Mouse (Mus musculus): Measurements from ENCODE around the gene Bad. TPM values are rescaled to one million over a fixed set of nuclear protein-coding genes. Genes with fewer than 3 reads are reported as not detected.

Bad gene
- polyA plus RNA-seq, 1 experiment from 2014 or later, result 87.1 TPM

DNA sequence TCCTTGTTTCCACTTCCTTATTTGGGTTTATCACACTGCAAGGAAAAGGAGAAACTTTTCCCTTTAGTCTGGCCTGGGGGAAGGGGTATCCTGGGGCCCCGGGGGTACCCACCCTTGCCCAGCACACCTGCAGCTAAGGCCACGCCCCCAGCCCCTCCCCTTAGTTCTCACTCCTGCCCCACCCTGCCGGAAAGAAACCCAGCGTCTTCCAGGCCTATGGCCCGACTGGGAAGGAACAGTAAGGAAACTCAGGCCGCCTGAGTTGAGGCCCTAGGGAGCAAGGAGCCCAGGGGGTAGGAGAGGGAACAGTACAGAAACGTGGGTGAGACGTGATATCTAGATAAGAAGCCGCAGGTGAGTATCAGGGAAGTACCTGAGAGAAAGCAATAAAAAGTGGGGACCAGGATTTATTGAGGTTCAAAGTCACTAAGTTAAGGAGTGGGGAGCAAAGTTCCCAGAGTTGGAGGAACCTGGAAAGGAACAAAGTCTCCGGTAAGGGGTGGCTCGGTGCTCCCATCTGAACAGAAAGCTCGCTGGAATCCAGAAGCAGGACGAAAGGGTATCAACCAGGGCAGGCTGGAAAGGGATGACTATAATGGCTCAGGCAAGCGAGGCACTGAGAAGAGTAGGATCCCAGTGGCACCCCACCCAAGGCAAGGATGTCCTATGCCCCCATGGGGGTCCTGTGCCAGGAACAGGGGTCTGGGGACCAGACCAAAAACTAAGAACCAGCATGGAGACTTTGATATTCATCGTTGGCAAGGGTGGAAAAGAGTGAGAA lies 27.0 kb downstream of the Bad start:
- no peaks in the 10 kb centered on the region for H3K27me3 ChIP-seq (ENCODE audit: control insufficient read depth, insufficient read depth, low read length)
- H3K36me3 ChIP-seq (ENCODE audit: control insufficient read depth, insufficient read depth, low read length), result peaks cover 23% of the 10 kb centered on the region
- WGBS, result 7% methylated on average over 15 of the region's 15 CpGs
- H3K9ac ChIP-seq (ENCODE audit: low read length), result peak overlapping the region; percentile 85
- H3K4me2 ChIP-seq (ENCODE audit: low read depth, low read length), result peak overlapping the region; percentile 74
- ATAC-seq (ENCODE audit: insufficient read depth, low FRiP score), result peak; percentile 45; the same call in 1 of the 2 replicates
- peaks cover 41% of the 10 kb centered on the region for H3K4me1 ChIP-seq (ENCODE audit: control insufficient read depth, insufficient read depth, low read length)
- H3K27ac ChIP-seq (ENCODE audit: low read length), result peak overlapping the region; percentile 78
- H3K9me3 ChIP-seq (replicated peaks; ENCODE audit: control insufficient read depth, low read length), result no peaks in the 10 kb centered on the region
- peak overlapping the region; percentile 75 for H3K4me3 ChIP-seq (replicated peaks; ENCODE audit: low read length)

- Histone ChIP-seq H3K27ac (ENCODE audit: low read length) (peak overlapping the region; percentile 78), H3K4me3 (replicated peaks; ENCODE audit: low read length) (peak overlapping the region; percentile 75), H3K9ac (ENCODE audit: low read length) (peak overlapping the region; percentile 85), H3K9me3 (replicated peaks; ENCODE audit: control insufficient read depth, low read length) (no peaks in the 10 kb centered on the region), H3K4me2 (ENCODE audit: low read depth, low read length) (peak overlapping the region; percentile 74), H3K36me3 (ENCODE audit: control insufficient read depth, insufficient read depth, low read length) (peaks cover 22% of the 10 kb centered on the region), H3K4me1 (ENCODE audit: control insufficient read depth, insufficient read depth, low read length) (peaks cover 45% of the 10 kb centered on the region), H3K27me3 (ENCODE audit: control insufficient read depth, insufficient read depth, low read length) (no peaks in the 10 kb centered on the region)
- WGBS, result 0% methylated on average over 20 of the region's 20 CpGs
- ATAC-seq (ENCODE audit: insufficient read depth, low FRiP score), result 0 out of 2 replicates have a peak, but pooled peaks have one; percentile 0
Observed at GRCm38 (mm10) chr19:6969291-6969664, 27.6 kb downstream of the Bad start.

GRCm38 (mm10) chr19:6969665-6970381 lies 28.2 kb downstream of the Bad start:
- H3K27ac ChIP-seq (ENCODE audit: low read length), result peak overlapping the region; percentile 78
- no peaks in the 10 kb centered on the region for H3K27me3 ChIP-seq (ENCODE audit: control insufficient read depth, insufficient read depth, low read length)
- H3K9me3 ChIP-seq (replicated peaks; ENCODE audit: control insufficient read depth, low read length), result no peaks in the 10 kb centered on the region
- H3K4me2 ChIP-seq (ENCODE audit: low read depth, low read length), result peak overlapping the region; percentile 74
- under 1% methylated on average over 55 of the region's 55 CpGs for WGBS
- peaks cover 45% of the 10 kb centered on the region for H3K4me1 ChIP-seq (ENCODE audit: control insufficient read depth, insufficient read depth, low read length)
- H3K9ac ChIP-seq (ENCODE audit: low read length), result peak overlapping the region; percentile 85
- peak overlapping the region; percentile 75 for H3K4me3 ChIP-seq (replicated peaks; ENCODE audit: low read length)
- ATAC-seq (ENCODE audit: insufficient read depth, low FRiP score), result peak; percentile 78
- H3K36me3 ChIP-seq (ENCODE audit: control insufficient read depth, insufficient read depth, low read length), result peaks cover 17% of the 10 kb centered on the region

- ATAC-seq (ENCODE audit: insufficient read depth, low FRiP score), result no peak
- WGBS, result 27% methylated on average over 11 of the region's 11 CpGs
Observed at GRCm38 (mm10) chr19:6970460-6971085, 28.9 kb downstream of the Bad start.

DNA sequence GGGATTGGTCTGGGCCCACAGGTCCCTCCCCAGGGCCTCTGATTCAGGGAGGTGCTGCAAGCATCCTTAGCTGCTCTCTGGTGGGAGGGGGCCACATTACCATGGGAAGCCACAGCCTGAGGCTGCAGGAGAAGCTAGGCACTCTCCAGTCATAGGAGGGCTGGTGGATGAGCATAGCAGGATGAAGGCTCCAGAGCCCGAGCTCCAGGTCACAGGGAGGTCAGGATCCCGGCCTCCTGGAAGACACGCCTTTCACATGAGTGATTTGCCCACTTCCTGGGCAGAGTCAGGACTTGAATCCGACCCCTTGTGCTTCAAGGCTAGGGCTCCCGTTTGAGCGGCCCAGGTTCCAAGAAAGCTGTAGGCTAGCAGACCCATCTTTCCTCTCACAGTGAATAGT lies 30.0 kb downstream of the Bad start:
- H3K9me3 ChIP-seq (replicated peaks; ENCODE audit: control insufficient read depth, low read length), result no peaks in the 10 kb centered on the region
- no peak overlapping the region for H3K4me2 ChIP-seq (ENCODE audit: low read depth, low read length)
- no peak overlapping the region for H3K4me3 ChIP-seq (replicated peaks; ENCODE audit: low read length)
- peaks cover 54% of the 10 kb centered on the region for H3K4me1 ChIP-seq (ENCODE audit: control insufficient read depth, insufficient read depth, low read length)
- H3K27me3 ChIP-seq (ENCODE audit: control insufficient read depth, insufficient read depth, low read length), result no peaks in the 10 kb centered on the region
- 0 out of 2 replicates have a peak, but pooled peaks cover under 1% of the 10 kb centered on the region for H3K36me3 ChIP-seq (ENCODE audit: control insufficient read depth, insufficient read depth, low read length)
- 0 out of 2 replicates have a peak overlapping the region, but pooled peaks have one; percentile 31 for H3K9ac ChIP-seq (ENCODE audit: low read length)
- H3K27ac ChIP-seq (ENCODE audit: low read length), result no peak overlapping the region; the same call in none of the 2 replicates
- no peak for ATAC-seq (ENCODE audit: insufficient read depth, low FRiP score)
- WGBS, result 32% methylated on average over 6 of the region's 6 CpGs

More at GRCm38 (mm10) chr19:6970460-6971085, 28.9 kb downstream of the Bad start:
- peak overlapping the region; percentile 5; the same call in 1 of the 2 replicates for H3K27ac ChIP-seq (ENCODE audit: low read length)
- peak overlapping the region; percentile 74 for H3K4me2 ChIP-seq (ENCODE audit: low read depth, low read length)
- H3K9ac ChIP-seq (ENCODE audit: low read length), result peak overlapping the region; percentile 85
- peak overlapping the region; percentile 75; the same call in 1 of the 2 replicates for H3K4me3 ChIP-seq (replicated peaks; ENCODE audit: low read length)
- peaks cover 45% of the 10 kb centered on the region for H3K4me1 ChIP-seq (ENCODE audit: control insufficient read depth, insufficient read depth, low read length)
- H3K9me3 ChIP-seq (replicated peaks; ENCODE audit: control insufficient read depth, low read length), result no peaks in the 10 kb centered on the region
- H3K36me3 ChIP-seq (ENCODE audit: control insufficient read depth, insufficient read depth, low read length), result peaks cover 11% of the 10 kb centered on the region
- no peaks in the 10 kb centered on the region for H3K27me3 ChIP-seq (ENCODE audit: control insufficient read depth, insufficient read depth, low read length)

GRCm38 (mm10) chr19:6972247-6972917 lies 30.7 kb downstream of the Bad start:
- 73% methylated on average over 13 of the region's 13 CpGs for WGBS

DNA sequence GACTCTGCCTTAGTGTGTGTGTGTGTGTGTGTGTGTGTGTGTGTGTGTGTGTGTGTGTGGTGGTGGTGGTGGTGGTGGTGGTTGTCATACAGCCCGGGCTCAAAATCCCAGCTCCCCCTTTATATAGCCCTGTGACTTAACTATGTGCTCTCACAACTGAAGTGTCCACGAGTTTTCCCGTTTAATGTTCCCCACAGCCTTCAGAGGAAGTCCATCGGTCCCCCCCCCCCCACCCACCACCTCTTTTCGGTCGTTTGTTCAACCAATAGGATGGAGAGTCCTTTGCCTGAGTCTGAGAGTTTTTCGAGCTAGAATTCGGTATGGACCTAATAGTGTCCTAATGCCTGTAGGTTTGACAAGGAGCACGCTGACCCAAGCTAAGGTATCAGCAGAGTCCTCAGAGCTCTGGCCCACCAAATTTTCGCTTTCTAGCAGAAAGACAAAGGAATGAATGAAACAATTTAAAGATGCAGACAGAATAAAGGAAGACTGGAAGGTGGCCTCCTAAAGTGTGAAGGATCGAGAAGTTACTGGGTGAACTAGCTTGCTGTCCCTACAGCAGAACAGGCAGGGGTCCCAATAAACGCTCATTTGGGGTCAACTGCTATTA lies 32.0 kb downstream of the Bad start:
- Histone ChIP-seq H3K4me3 (replicated peaks; ENCODE audit: low read length) (peak overlapping the region; percentile 75), H3K9ac (ENCODE audit: low read length) (peak overlapping the region; percentile 89), H3K27me3 (ENCODE audit: control insufficient read depth, insufficient read depth, low read length) (no peaks in the 10 kb centered on the region), H3K4me2 (ENCODE audit: low read depth, low read length) (peak overlapping the region; percentile 92), H3K9me3 (replicated peaks; ENCODE audit: control insufficient read depth, low read length) (no peaks in the 10 kb centered on the region), H3K4me1 (ENCODE audit: control insufficient read depth, insufficient read depth, low read length) (peaks cover 60% of the 10 kb centered on the region), H3K27ac (ENCODE audit: low read length) (peak overlapping the region; percentile 97), H3K36me3 (ENCODE audit: control insufficient read depth, insufficient read depth, low read length) (no peaks in the 10 kb centered on the region)
- no peak for ATAC-seq (ENCODE audit: insufficient read depth, low FRiP score)
- WGBS, result 32% methylated on average over 12 of the region's 12 CpGs

More at GRCm38 (mm10) chr19:6972247-6972917, 30.7 kb downstream of the Bad start:
- H3K36me3 ChIP-seq (ENCODE audit: control insufficient read depth, insufficient read depth, low read length), result no peaks in the 10 kb centered on the region
- H3K27me3 ChIP-seq (ENCODE audit: control insufficient read depth, insufficient read depth, low read length), result no peaks in the 10 kb centered on the region
- no peak for ATAC-seq (ENCODE audit: insufficient read depth, low FRiP score)
- no peak overlapping the region for H3K4me2 ChIP-seq (ENCODE audit: low read depth, low read length)
- no peaks in the 10 kb centered on the region for H3K9me3 ChIP-seq (replicated peaks; ENCODE audit: control insufficient read depth, low read length)
- peak overlapping the region; percentile 23; the same call in 1 of the 2 replicates for H3K9ac ChIP-seq (ENCODE audit: low read length)
- peak overlapping the region; percentile 38; the same call in 1 of the 2 replicates for H3K27ac ChIP-seq (ENCODE audit: low read length)
- peaks cover 59% of the 10 kb centered on the region for H3K4me1 ChIP-seq (ENCODE audit: control insufficient read depth, insufficient read depth, low read length)
- no peak overlapping the region for H3K4me3 ChIP-seq (replicated peaks; ENCODE audit: low read length)

Data from stomach, embryonic 16.5 days (tissue).